Mouse (Mus musculus): ENCODE data around the gene Ets2.

DNA sequence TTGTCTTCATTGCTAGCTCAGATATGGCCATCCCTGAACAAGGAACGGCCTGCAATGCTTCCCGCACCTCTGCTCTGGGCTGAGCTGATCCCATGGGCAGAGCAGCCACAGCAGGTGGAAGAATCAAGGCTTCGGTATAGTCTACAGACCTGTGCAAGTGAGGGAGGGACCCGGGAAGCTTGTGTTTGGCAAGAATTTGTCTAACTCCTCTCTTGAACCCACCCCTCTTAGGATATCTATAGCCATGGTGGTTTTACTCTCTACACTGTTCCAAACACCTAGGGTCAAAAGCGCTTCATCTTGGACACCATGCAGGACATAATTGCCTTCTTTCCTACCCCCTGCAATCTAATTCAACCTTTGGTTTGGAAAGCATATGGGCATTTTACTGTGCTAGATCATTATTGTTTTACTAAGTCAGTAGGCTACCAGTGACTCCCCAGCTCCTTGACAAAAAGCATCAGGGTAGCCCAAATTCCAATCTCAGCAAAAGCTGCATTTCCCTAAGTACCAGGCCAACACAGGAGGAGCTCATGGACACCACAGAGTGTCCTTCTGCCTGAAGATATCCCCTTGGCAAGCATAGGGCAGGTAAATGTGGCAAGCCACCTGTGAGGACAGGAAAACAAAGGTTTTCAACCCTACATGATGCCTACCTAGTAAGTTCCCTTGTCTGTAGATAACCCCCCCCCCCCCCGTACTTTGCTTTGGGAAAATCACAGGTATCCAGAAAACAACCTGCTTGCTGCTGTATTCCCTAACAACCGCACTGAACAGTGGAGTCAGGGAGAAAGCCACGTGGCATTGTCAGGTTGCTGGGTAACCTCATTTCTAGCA lies 57.5 kb downstream of the Ets2 start:
- TF ChIP-seq ZNF384 (IDR thresholded peaks at IDR 0.05; ENCODE audit: low read depth, low read length) (no peak), ZC3H11A (IDR thresholded peaks at IDR 0.05; ENCODE audit: borderline replicate concordance, low read depth, low read length) (no peak), HCFC1 (IDR thresholded peaks at IDR 0.05; ENCODE audit: borderline replicate concordance, insufficient read depth, low read length) (no peak)

All from ES-E14 (cell line).